Mouse (Mus musculus) heart, embryonic 14.5 days (tissue): ENCODE measurements around the gene Gdpd4. TPM values are rescaled to one million over a fixed set of nuclear protein-coding genes. Genes with fewer than 3 reads are reported as not detected.

Experiments
- ATAC-seq: fragments of 200-750 bp; cut with Nextera tagmentation; 2 replicates; pipeline ENCODE4 v1.8.0; 2017; ENCODE audit warnings: low read depth, moderate TSS enrichment; ENCODE audit not compliant: insufficient number of reproducible peaks, insufficient read depth, low FRiP score
- H3K27ac ChIP-seq, 2 experiments: fragments of 200-500 bp in 1 of 2; fragments of 300-500 bp in 1 of 2; sonication (generic) in 1 of 2; replicated peaks in 1 of 2; 2 replicates each; pipeline ENCODE4 v1.5.1; 2012 to 2014; ENCODE audit warnings: low read depth in 2 of 2, low read length in 2 of 2, control low read depth in 1 of 2, mild to moderate bottlenecking in 1 of 2, mixed read lengths in 1 of 2; ENCODE audit not compliant: control insufficient read depth in 1 of 2, insufficient read depth in 1 of 2
- H3K27me3 ChIP-seq: fragments of 300-500 bp; sonication (generic); 2 replicates; pipeline ENCODE4 v1.6.1; 2014; ENCODE audit warnings: mild to moderate bottlenecking, low read length, control low read depth; ENCODE audit not compliant: control insufficient read depth, insufficient read depth
- H3K36me3 ChIP-seq: fragments of 300-500 bp; sonication (generic); 2 replicates; pipeline ENCODE4 v1.6.1; 2014; ENCODE audit warnings: mild to moderate bottlenecking, control low read depth, low read length, mixed read lengths; ENCODE audit not compliant: control insufficient read depth, insufficient read depth
- H3K4me1 ChIP-seq, 2 experiments: fragments of 200-500 bp in 1 of 2; fragments of 300-500 bp in 1 of 2; sonication (generic) in 1 of 2; 2 replicates each; pipeline ENCODE4 v1.6.1; 2012 to 2014; ENCODE audit warnings: low read length in 2 of 2, control low read depth in 1 of 2, mixed read lengths in 1 of 2; ENCODE audit not compliant: control insufficient read depth in 2 of 2, insufficient read depth in 2 of 2
- H3K4me2 ChIP-seq: fragments of 300-500 bp; sonication (generic); 2 replicates; pipeline ENCODE4 v1.6.1; 2014; ENCODE audit warnings: mild to moderate bottlenecking, low read length
- H3K4me3 ChIP-seq, 2 experiments: fragments of 200-500 bp in 1 of 2; fragments of 300-500 bp in 1 of 2; sonication (generic) in 1 of 2; 2 replicates each; pipeline ENCODE4 v1.5.1; 2012 to 2014; ENCODE audit warnings: low read length in 2 of 2, mild to moderate bottlenecking in 2 of 2, control low read depth in 1 of 2, low read depth in 1 of 2, moderate library complexity in 1 of 2; ENCODE audit not compliant: control insufficient read depth in 1 of 2, insufficient read depth in 1 of 2
- H3K9ac ChIP-seq: fragments of 300-500 bp; sonication (generic); 2 replicates; pipeline ENCODE4 v1.6.1; 2014; ENCODE audit warnings: mild to moderate bottlenecking, low read length
- H3K9me3 ChIP-seq: fragments of 300-500 bp; sonication (generic); 2 replicates; pipeline ENCODE4 v1.6.1; 2016; ENCODE audit warnings: low read length, control low read depth; ENCODE audit not compliant: control insufficient read depth
- WGBS: fragments of 180-500 bp; shearing (Covaris S2); extraction: QIAGEN DNeasy Blood & Tissue Kit; methylation state at CpG from one replicate; pipeline ENCODE4 v1.1.7; 2014; 5-methylcytosine and 5-hydroxymethylcytosine counted together
- polyA plus RNA-seq: library from polyadenylated mRNA; unstranded; fragments of >200 nt; fragmentation: Nextera tagmentation; extraction: Ambion mirVana; gene quantifications from 2 replicates; pipeline ENCODE4 v1.2.1, GENCODE M21; 2014

Gdpd4 gene
- polyA plus RNA-seq, 1 experiment from 2014 or later: not detected

DNA sequence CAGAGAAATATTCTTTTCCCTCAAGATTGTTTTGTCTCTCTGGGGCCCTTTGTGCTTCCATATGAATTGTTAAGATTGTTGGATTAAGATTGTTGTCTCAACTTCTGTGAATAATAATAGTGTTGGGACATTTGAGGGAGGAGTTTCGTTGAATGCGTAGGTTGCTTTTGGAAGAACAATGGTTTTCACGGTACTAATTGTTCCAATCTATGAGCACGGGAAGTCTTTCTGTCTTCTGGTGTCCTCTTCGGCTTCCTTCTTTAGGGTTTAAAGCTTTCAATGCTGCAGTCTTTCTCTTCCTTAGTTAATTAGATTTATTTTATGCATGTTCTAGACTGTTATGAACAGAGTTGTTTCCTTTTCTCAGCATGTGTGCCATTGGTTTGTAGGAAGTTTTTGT lies 7.2 kb downstream of the Gdpd4 start:
- Histone ChIP-seq H3K4me1 (no peaks in the 10 kb centered on the region), H3K27ac (no peak overlapping the region), H3K4me2 (no peak overlapping the region), H3K9ac (no peak overlapping the region), H3K4me3 (no peak overlapping the region), H3K36me3 (no peaks in the 10 kb centered on the region), H3K9me3 (no peaks in the 10 kb centered on the region), H3K27me3 (no peaks in the 10 kb centered on the region)
- ATAC-seq: no peak
- WGBS: 87% methylated on average over 5 of the region's 5 CpGs

DNA sequence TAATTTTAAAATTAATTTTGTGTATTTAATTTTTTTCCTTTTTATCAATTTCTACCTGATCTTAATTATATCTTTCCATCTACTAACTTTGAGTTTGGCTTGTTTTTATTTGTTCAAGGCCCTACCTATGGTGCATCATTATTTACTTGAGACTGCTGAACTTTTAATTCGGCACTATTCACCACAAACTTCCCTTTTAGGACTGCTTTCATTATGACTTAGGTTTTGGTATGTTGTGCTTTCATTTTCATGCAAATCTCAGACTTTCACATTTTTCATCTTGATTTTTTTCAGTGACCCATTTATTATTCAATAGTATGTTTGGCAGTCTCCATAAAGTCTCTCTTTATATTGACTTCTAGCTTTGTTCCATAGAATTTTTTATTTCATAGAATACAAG lies 24.7 kb downstream of the Gdpd4 start:
- no peak for ATAC-seq
- WGBS: 86% methylated on average over 1 of the region's 1 CpGs

DNA sequence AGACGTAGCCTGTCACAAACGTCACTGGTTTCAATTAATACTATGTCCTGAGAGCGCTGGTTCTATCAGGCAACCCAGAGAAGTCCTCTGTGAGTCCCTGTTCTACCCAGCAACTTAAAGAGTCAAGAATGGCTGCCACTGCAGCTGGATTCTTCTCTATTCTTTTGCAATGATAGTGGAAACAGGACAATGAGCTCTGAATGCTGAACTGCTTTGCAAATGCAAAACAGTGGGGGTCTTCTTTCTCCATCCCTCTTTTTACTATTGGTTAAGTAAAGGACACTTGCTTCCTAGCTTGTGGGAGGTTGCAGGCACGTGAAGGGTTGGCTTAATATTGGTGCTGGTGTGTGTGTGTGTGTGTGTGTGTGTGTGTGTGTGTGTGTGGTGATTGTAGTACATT lies 52.7 kb downstream of the Gdpd4 start:
- no peaks in the 10 kb centered on the region for H3K9me3 ChIP-seq
- H3K4me2 ChIP-seq: no peak overlapping the region
- no peaks in the 10 kb centered on the region for H3K36me3 ChIP-seq
- H3K9ac ChIP-seq: no peak overlapping the region
- WGBS: 31% methylated on average over 4 of the region's 4 CpGs
- no peaks in the 10 kb centered on the region for H3K4me1 ChIP-seq
- H3K27ac ChIP-seq: no peak overlapping the region
- ATAC-seq: no peak
- no peak overlapping the region for H3K4me3 ChIP-seq
- no peaks in the 10 kb centered on the region for H3K27me3 ChIP-seq

More for the DNA sequence above, 24.7 kb downstream of the Gdpd4 start:
- Histone ChIP-seq H3K9ac (no peak overlapping the region), H3K4me2 (no peak overlapping the region), H3K4me3 (no peak overlapping the region), H3K36me3 (no peaks in the 10 kb centered on the region), H3K27me3 (no peaks in the 10 kb centered on the region), H3K27ac (no peak overlapping the region), H3K9me3 (no peaks in the 10 kb centered on the region), H3K4me1 (no peaks in the 10 kb centered on the region)

DNA sequence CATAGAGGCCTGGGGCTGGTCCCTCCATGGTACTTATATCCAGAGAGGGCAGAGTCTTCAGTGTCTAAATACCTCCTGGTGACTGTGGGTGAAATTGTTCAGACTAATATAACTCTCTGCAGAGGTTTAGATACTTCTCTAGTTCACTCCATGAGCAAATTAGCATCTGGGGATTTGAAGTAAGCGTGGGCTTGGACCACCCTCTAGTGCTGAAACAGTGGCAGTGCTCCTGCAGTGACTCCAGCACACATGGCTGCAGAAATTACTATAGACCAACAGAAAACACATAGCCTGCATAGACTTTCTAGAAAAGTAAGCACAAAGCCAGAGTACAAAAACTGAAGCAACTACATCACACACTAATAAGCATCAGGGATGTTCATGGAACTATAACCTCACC lies 57.7 kb downstream of the Gdpd4 start:
- ATAC-seq: no peak
- H3K36me3 ChIP-seq: no peaks in the 10 kb centered on the region
- WGBS: 21% methylated on average over 1 of the region's 1 CpGs
- no peaks in the 10 kb centered on the region for H3K27me3 ChIP-seq
- no peak overlapping the region for H3K4me2 ChIP-seq
- H3K27ac ChIP-seq: no peak overlapping the region
- H3K4me3 ChIP-seq: no peak overlapping the region
- no peaks in the 10 kb centered on the region for H3K4me1 ChIP-seq
- H3K9me3 ChIP-seq: no peaks in the 10 kb centered on the region
- no peak overlapping the region for H3K9ac ChIP-seq

DNA sequence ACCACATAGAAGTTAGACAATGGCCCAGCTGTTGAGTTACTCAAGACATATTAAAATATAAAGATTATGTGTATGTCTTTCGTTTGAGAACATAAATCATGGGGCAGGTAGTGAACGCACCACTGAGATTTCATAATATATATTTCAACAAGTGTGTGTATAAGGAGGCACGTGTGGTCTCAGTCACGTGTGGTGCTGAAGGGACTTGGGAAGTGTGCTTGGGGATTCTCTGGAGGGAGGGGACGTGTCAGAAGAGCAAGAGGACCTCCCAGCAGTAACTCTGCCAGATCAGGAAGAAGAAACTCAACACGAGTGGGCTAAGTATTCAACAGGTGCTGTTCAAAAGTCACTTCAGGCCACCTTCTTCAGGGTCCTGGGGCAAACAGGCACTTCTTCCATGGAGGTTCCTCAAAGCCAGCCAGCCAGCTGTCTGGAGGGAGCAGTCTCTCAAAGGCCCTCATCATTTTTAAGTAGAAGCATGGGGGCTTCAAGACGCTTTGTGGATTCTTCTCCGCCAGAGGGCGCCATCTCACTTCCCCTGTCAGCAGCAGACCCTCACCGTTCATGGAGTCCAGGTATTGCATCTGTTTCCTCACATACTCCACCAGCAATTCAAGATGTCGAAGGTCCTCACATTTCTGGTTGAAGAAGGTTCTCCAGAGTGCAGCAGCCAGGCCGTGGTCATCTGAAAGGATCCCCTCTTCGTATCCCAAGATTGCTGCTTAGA lies 64.5 kb downstream of the Gdpd4 start:
- H3K27ac ChIP-seq: no peak overlapping the region
- H3K9ac ChIP-seq: no peak overlapping the region
- H3K9me3 ChIP-seq: no peaks in the 10 kb centered on the region
- no peaks in the 10 kb centered on the region for H3K4me1 ChIP-seq
- H3K4me2 ChIP-seq: no peak overlapping the region
- no peaks in the 10 kb centered on the region for H3K27me3 ChIP-seq
- no peaks in the 10 kb centered on the region for H3K36me3 ChIP-seq
- ATAC-seq: no peak
- no peak overlapping the region for H3K4me3 ChIP-seq
- 44% methylated on average over 13 of the region's 13 CpGs for WGBS

DNA sequence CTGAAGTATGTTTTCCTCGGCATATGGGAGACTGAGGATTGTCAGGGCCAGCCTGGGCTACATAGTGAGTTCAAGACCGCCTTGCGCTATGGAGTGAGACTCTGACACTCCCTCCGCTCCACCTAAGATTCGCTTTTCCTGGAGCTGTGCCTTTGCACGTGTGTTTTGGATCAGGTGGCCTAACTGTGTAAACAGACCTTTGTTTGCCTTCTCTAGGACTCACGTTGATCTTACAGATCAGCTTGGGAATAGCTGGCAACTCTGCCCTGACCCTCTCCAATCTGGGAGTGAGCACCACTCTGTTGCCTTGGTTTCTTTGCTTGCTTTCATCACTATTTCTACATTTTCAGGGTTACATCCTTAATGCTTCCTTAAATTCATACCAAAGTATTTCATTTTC lies 82.9 kb downstream of the Gdpd4 start:
- Histone ChIP-seq H3K27me3 (no peaks in the 10 kb centered on the region), H3K4me3 (no peak overlapping the region), H3K4me2 (no peak overlapping the region), H3K36me3 (no peaks in the 10 kb centered on the region), H3K4me1 (no peaks in the 10 kb centered on the region), H3K9ac (no peak overlapping the region), H3K9me3 (no peaks in the 10 kb centered on the region), H3K27ac (no peak overlapping the region)
- 75% methylated on average over 7 of the region's 7 CpGs for WGBS
- ATAC-seq: no peak

DNA sequence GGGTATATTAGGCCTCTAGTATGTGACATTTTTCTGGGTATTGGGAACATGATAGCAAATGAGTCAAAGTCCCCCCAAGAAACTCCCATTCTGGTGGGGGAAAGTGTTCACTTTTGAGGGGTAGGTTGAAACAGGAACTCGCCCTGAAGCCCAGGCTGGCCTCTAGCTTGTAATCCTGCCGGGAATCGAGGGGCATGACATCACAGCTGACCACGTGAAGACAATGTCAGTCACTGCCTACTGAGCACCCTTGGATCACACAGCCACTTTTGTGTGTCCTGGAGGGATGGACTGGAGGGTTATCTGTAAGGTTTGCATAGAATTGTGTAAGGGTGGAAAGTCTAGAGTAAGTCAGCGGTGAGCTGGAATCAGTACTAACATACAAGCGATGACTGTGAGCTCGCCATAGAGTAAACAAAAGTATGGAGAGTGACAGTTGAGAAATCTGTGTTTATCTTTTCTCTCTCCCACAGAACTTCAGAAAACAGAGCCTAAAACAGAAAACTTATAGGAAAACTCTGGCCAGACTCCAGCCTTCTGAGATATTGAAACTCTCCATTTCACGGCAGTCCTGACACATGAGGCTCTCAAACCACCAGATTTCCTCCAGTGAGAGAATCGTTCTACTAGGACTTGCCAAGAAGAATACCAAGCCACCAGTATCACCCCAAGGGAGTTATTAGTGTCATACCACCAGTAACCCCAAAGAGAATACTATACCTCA lies 128.5 kb downstream of the Gdpd4 start:
- Histone ChIP-seq H3K9me3 (no peaks in the 10 kb centered on the region), H3K27ac (no peak overlapping the region), H3K27me3 (no peaks in the 10 kb centered on the region), H3K4me2 (no peak overlapping the region), H3K36me3 (no peaks in the 10 kb centered on the region), H3K4me1 (no peaks in the 10 kb centered on the region), H3K4me3 (no peak overlapping the region), H3K9ac (no peak overlapping the region)
- WGBS: 68% methylated on average over 9 of the region's 9 CpGs
- no peak for ATAC-seq
